Mouse (Mus musculus): Measurements from ENCODE around the gene Gm6525.

Gm6525 gene

GRCm38 (mm10) chr3:84211340-84211875 lies 37.5 kb downstream of the Gm6525 start:
- no peak for DNase-seq (ENCODE audit: low spot score in 2 of 2)

GRCm38 (mm10) chr3:84214501-84214900 lies 40.6 kb downstream of the Gm6525 start:
- DNase-seq (ENCODE audit: low spot score in 2 of 2) = no peak

GRCm38 (mm10) chr3:84215253-84215652 lies 41.3 kb downstream of the Gm6525 start:
- DNase-seq (ENCODE audit: low spot score in 2 of 2) = no peak

- no peak for DNase-seq (ENCODE audit: low spot score in 2 of 2)
Observed at GRCm38 (mm10) chr3:84215743-84216360, 41.9 kb downstream of the Gm6525 start.

- DNase-seq (ENCODE audit: low spot score in 2 of 2) = no peak
Observed at GRCm38 (mm10) chr3:84217118-84217960, 43.4 kb downstream of the Gm6525 start.

- DNase-seq (ENCODE audit: low spot score in 2 of 2) = no peak
Observed at GRCm38 (mm10) chr3:84217961-84218351, 44.1 kb downstream of the Gm6525 start.

- no peak for DNase-seq (ENCODE audit: low spot score in 2 of 2)
Observed at GRCm38 (mm10) chr3:84218498-84218897, 44.6 kb downstream of the Gm6525 start.

GRCm38 (mm10) chr3:84219166-84219710 lies 45.3 kb downstream of the Gm6525 start:
- no peak for DNase-seq (ENCODE audit: low spot score in 2 of 2)

GRCm38 (mm10) chr3:84219720-84220273 lies 45.9 kb downstream of the Gm6525 start:
- DNase-seq (ENCODE audit: low spot score in 2 of 2) = no peak

- no peak for DNase-seq (ENCODE audit: low spot score in 2 of 2)
Observed at GRCm38 (mm10) chr3:84220326-84220725, 46.4 kb downstream of the Gm6525 start.

GRCm38 (mm10) chr3:84220748-84221147 lies 46.8 kb downstream of the Gm6525 start:
- peak; percentile 65 to 84 for DNase-seq (ENCODE audit: low spot score in 2 of 2)
